Comparison of ENCODE assay signal across 15 mouse cellular contexts in genomic region chr1:92348353-92349005, GRCm38 (mm10).
DNase-seq lines count a peak whose midpoint lies in the region; ATAC-seq and TF ChIP-seq lines count a peak whose summit lies in the region.
"Had no signal": no experiment of that assay in that cellular context is flagged by ENCODE, and none has a peak within 500 bp of the region (broad histone marks: within the 10 kb centered on the region; RNA-seq: fewer than 3 reads in every experiment).

No protein-coding gene starts in this region.

- peak; percentile 88 for DNase-seq in gastrocnemius, adult 2 months
- DNase-seq in gastrocnemius, postnatal 4 days (ENCODE audit: low spot score in 2 of 2): no peak
- DNase-seq in CH12.LX (ENCODE audit: extremely low read depth) (no peak), G1E (ENCODE audit: low spot score) (no peak)
- no peak for DNase-seq in left cerebral cortex, postnatal 4 days
- no peak for DNase-seq in right cerebral cortex, adult 18-20 months
- no peak for DNase-seq in thymus, postnatal 36 days
- DNase-seq: spleen, adult 18-20 months; thymus, adult 18-20 months had no signal

- intact Hi-C loops in gastrocnemius, adult 2 months (cut with DNase I): loop anchor here (5.0 kb wide), 3 partner anchors 231 to 331 kb away; no protein-coding TSS in a partner anchor
- intact Hi-C loops in left cerebral cortex, postnatal 4 days (cut with DNase I): no loop called here

- no peak for TF ChIP-seq RAD21 in CH12.LX (IDR thresholded peaks at IDR 0.05; ENCODE audit: low read depth, low read length)

- dilution Hi-C loops in CH12.LX (cut with MboI; ENCODE audit: extremely low pct_ligation_motif_present, extremely low pct_unique_long_range_greater_than_20kb, low sequenced_read_pairs): no loop called here

- in situ Hi-C loops in CH12.LX (cut with MboI; ENCODE audit: low pct_ligation_motif_present, low pct_unique_long_range_greater_than_20kb, low sequenced_read_pairs): no loop called here

- 44% methylated on average over 17 of the region's 17 CpGs for WGBS in embryonic facial prominence, embryonic 13.5 days

- TF ChIP-seq POLR2A in CH12.LX (IDR thresholded peaks at IDR 0.05; ENCODE audit: low read depth, low read length): no peak

- H3K79me2 ChIP-seq in CH12.LX (replicated peaks; ENCODE audit: control insufficient read depth, extremely low read depth, insufficient read depth, poor library complexity, severe bottlenecking): no peaks in the 10 kb centered on the region

- H3K4me1 ChIP-seq in CH12.LX (ENCODE audit: control insufficient read depth in 1 of 2, insufficient read depth in 2 of 2) (peaks cover 5 to 9% of the 10 kb centered on the region in 2 experiments; a peak in 3 of 4 replicates), G1E (ENCODE audit: insufficient read depth, low read depth, low read length) (peaks cover 12% of the 10 kb centered on the region)
- H3K4me1 ChIP-seq in embryonic facial prominence, embryonic 13.5 days: peaks cover 8% of the 10 kb centered on the region
- H3K4me1 ChIP-seq: liver, embryonic 15.5 days; neural tube, embryonic 15.5 days had no signal

- H3K9ac ChIP-seq in CH12.LX (ENCODE audit: insufficient read depth, low read depth): no peak overlapping the region
- no peak overlapping the region for H3K9ac ChIP-seq in embryonic facial prominence, embryonic 13.5 days
- H3K9ac ChIP-seq: hindbrain, embryonic 13.5 days; liver, embryonic 15.5 days; midbrain, embryonic 13.5 days; neural tube, embryonic 15.5 days had no signal

- H3K4me2 ChIP-seq in CH12.LX (ENCODE audit: insufficient read depth, low read depth, poor library complexity, severe bottlenecking): no peak overlapping the region
- H3K4me2 ChIP-seq in embryonic facial prominence, embryonic 13.5 days: no peak overlapping the region
- H3K4me2 ChIP-seq: hindbrain, embryonic 13.5 days; liver, embryonic 15.5 days; midbrain, embryonic 13.5 days; neural tube, embryonic 15.5 days had no signal

- no peaks in the 10 kb centered on the region for H3K36me3 ChIP-seq in CH12.LX (replicated peaks in 1 of 2; ENCODE audit: control insufficient read depth in 1 of 2, insufficient read depth in 1 of 2, low read length in 1 of 2)
- no peaks in the 10 kb centered on the region for H3K36me3 ChIP-seq in G1E (replicated peaks)
- H3K36me3 ChIP-seq in embryonic facial prominence, embryonic 13.5 days: no peaks in the 10 kb centered on the region
- H3K36me3 ChIP-seq: hindbrain, embryonic 13.5 days; liver, embryonic 15.5 days; midbrain, embryonic 13.5 days; neural tube, embryonic 15.5 days had no signal

- peaks cover 41% of the 10 kb centered on the region for H3K27me3 ChIP-seq in CH12.LX (replicated peaks)
- peaks cover 6% of the 10 kb centered on the region; the same call in 1 of the 2 replicates for H3K27me3 ChIP-seq in G1E (ENCODE audit: insufficient read depth, low read length)
- no peaks in the 10 kb centered on the region for H3K27me3 ChIP-seq in embryonic facial prominence, embryonic 13.5 days
- H3K27me3 ChIP-seq: liver, embryonic 15.5 days; midbrain, embryonic 13.5 days; neural tube, embryonic 15.5 days; Patski had no signal

- peak overlapping the region; percentile 91 for H3K27ac ChIP-seq in gastrocnemius, adult 2 months
- no peak overlapping the region for H3K27ac ChIP-seq in CH12.LX (ENCODE audit: insufficient read depth, low read depth)
- H3K27ac ChIP-seq in embryonic facial prominence, embryonic 13.5 days: peak overlapping the region; percentile 66
- H3K27ac ChIP-seq: hindbrain, embryonic 13.5 days; liver, embryonic 15.5 days; midbrain, embryonic 13.5 days; neural tube, embryonic 15.5 days had no signal

- peak overlapping the region; percentile 54 for H3K4me3 ChIP-seq in gastrocnemius, adult 2 months
- H3K4me3 ChIP-seq in CH12.LX (replicated peaks in 1 of 3; ENCODE audit: low read depth in 2 of 3, low read length in 2 of 3, poor library complexity in 1 of 3) (no peak overlapping the region), G1E (ENCODE audit: low read depth, low read length) (peak overlapping the region; percentile 18; the same call in 1 of the 2 replicates)
- no peak overlapping the region for H3K4me3 ChIP-seq in embryonic facial prominence, embryonic 13.5 days
- H3K4me3 ChIP-seq: hindbrain, embryonic 13.5 days; liver, embryonic 15.5 days; midbrain, embryonic 13.5 days; neural tube, embryonic 15.5 days had no signal

- ATAC-seq in G1E (ENCODE audit: extremely low read depth, insufficient number of reproducible peaks, low FRiP score, poor library complexity, severe bottlenecking): no peak; the same call in 1 of the 2 replicates
- ATAC-seq in embryonic facial prominence, embryonic 13.5 days (ENCODE audit: insufficient number of reproducible peaks, insufficient read depth, low FRiP score, low TSS enrichment, low read depth): no peak
- ATAC-seq: midbrain, embryonic 13.5 days; Patski had no signal

- no peak for TF ChIP-seq CTCF in gastrocnemius, adult 2 months (IDR thresholded peaks at IDR 0.05)
- no peak for TF ChIP-seq CTCF in CH12.LX (conservative IDR thresholded peaks at IDR 0.05 in 1 of 2, IDR thresholded peaks at IDR 0.05 in 1 of 2; ENCODE audit: low read depth in 2 of 2, low read length in 2 of 2)
- no peak for TF ChIP-seq CTCF in G1E (IDR thresholded peaks at IDR 0.05; ENCODE audit: low read depth, low read length)

- H3K9me3 ChIP-seq in CH12.LX (replicated peaks; ENCODE audit: low read length): peaks cover 2% of the 10 kb centered on the region
- H3K9me3 ChIP-seq in G1E (replicated peaks): no peaks in the 10 kb centered on the region
- H3K9me3 ChIP-seq in embryonic facial prominence, embryonic 13.5 days: no peaks in the 10 kb centered on the region
- H3K9me3 ChIP-seq: hindbrain, embryonic 13.5 days; liver, embryonic 15.5 days; midbrain, embryonic 13.5 days; neural tube, embryonic 15.5 days had no signal

- no peak for TF ChIP-seq EP300 in CH12.LX (IDR thresholded peaks at IDR 0.05; ENCODE audit: low read length)

TF ChIP-seq in CH12.LX, 34 proteins besides CTCF, POLR2A, EP300 and RAD21:
- TF ChIP-seq MAX (IDR thresholded peaks at IDR 0.05; ENCODE audit: low read length) (peak; percentile 33; the same call in 1 of the 2 replicates), JUN (IDR thresholded peaks at IDR 0.05; ENCODE audit: insufficient read depth, low read depth, low read length) (no peak)

Comparison
In these comparisons a context has a peak if more than half of its experiments do, and no peak if none do; other contexts are left out.
1. H3K4me3 ChIP-seq: peak in gastrocnemius, adult 2 months (single experiment) and G1E (single experiment); none in CH12.LX (0 of 3) and embryonic facial prominence, embryonic 13.5 days (single experiment).